Mouse (Mus musculus) cerebellum, adult 9-11 months (tissue): ENCODE data around the gene Fam43a.

Experiments
- DNase-seq: peaks from one replicate; pipeline ENCODE4 v3.0.0; 2022

The Fam43a gene

DNA sequence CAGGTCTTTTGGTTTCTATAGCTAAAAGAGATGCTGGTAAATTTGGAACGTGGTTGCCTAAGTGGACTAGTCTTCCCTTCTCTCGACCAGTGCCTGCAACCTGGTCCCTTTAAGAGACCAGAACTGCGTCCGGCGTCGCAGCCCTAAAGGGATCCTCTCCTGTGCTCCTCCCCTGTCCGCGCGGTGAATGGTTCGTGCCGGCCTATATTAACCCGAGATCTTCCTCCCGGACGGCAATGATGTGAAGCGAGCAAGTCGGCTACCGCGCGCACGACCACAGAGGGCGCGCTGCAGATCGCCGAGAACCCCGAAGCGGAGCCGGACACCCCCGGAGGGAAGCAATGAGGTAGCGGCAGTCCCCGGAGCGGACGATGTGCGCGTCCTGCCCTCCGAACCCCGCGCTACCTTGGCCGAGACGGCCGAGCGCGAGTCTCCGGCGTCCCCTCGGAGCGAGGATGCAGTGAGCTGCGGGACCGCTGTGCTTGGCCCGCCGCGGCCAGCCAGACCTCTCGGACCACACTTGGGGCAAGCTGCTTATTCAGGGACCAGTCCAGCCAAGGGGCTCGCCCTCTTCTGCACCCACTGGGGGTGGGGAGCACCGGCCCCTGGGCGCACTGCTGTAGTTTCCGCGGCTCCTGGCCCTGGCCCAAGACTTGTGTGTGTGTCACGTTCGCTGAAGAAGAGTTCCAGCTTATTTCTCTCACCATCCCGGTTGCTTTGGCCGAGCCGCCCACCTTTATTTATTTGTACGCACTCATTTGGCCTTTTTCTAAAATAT is at the start of gene Fam43a:
TSS of gene Fam43a (plus strand) at position 233 of the 778 bp plus-strand sequence.
- peak; percentile 94 for DNase-seq

DNA sequence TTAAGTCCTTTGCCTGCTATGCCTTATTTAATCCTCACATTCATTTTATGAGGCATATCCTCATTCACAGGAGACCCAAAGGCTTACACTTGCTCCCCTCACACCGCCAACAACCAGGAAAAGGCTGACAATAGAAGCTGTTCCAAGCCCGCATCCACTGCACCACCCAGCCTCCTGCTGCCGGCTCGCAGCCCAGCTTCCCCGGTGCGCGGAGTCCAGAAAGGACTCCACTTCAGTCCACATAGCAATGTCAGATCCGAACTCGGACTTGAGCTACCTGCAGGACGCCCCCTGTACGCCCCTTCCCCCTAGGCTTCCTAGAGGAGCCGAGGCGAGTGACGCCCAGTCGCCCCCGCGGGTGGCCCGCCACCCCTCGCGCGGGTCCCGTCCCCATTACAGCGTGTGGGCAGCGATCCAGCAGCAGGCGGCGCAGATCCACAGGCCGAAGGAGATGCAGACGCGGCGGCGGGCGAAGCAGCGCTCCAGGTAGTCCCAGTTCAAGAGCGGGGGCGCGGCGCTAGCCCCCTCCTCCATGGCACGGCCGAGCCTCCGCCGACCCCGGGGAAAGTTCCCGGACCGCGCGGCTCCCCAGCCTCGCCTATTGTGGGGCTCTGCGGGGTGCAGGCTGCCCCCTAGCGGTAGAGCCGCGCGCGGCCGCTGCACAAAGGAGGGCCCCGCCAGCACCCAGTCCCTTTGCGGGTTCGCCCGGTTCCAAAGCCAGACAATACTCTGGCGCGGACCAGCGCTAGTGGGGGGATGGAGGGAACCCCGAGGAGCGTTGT is 49.4 kb upstream of the Fam43a start:
- DNase-seq: peak; percentile 69

DNA sequence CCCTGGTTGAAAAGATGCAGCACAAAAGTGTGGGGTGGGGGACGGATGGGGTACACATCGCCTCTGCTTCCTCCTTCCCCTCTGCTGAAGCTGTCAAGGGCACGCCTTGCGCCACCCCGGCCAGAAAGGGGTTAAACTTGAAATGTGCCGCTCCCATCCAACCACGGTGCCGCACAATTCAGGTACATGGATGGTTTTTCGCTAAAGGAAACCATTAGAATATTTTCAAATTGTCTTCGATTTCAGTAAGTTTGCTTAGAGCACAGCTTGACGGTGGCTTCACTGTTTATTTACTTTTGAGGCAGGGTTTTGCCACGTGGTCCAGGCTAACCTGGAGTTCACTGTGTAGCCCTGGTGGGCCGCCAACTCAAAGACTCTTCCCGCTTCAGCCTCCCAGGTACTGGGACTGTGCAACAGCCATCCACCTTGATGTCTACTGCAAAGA is 48.8 kb upstream of the Fam43a start, which contains the start of gene Tmem44:
TSS of gene Tmem44 (minus strand) at position 95 of the 445 bp plus-strand sequence.
- DNase-seq: no peak

DNA sequence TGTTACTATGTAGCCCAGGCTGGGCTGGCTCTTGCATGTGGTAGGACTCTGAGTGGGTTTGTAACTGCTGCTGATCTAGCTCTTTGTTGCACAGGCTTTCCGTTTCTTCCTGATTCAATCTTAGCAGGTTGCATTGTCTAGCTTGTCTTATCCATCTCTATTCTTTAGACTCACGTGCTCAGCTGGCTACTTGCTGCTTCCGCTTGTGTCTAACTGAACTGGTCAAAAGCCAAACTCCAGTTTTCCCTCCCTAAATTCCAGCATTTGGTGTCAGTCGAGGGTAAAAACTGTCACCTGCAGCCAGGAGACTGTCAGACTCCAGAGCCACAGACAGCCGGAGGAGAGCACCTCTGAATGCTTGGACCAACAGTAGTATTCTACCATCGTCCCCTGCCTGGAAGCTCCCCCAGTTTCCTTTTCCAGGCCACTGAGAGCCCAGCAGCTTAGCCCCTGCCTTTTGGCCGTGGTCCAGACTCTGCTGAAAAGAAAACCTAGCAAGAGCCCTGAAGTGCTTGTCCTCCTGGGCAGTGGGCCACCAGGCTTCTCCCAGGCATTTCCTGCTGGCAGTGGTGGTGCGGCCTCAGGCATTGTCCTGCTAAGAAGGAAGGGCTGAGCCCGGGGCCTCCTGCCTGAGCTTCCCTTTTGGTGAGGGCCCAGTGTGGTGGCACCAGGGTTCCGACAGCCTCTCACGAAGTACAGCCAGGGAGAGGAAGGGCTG is 46.7 kb upstream of the Fam43a start:
- peak; percentile 58 for DNase-seq

DNA sequence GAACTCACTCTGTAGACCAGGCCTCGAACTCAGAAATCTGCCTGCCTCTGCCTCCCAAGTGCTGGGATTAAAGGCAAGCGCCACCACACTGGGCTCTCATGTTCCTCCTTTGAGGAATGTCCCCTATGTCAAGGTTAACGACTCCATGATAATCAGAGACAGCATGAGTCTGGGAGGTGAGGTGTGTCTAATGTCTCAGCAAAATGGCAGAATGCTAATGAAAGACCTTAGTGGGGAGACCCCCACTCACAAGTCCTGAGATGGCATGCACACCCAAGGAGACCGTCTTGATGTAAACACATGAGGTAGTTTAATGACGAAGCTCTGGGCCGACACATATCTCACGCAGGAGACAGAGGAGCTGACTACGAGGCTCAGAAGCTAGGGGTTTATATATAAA is 45.4 kb upstream of the Fam43a start:
- no peak for DNase-seq

DNA sequence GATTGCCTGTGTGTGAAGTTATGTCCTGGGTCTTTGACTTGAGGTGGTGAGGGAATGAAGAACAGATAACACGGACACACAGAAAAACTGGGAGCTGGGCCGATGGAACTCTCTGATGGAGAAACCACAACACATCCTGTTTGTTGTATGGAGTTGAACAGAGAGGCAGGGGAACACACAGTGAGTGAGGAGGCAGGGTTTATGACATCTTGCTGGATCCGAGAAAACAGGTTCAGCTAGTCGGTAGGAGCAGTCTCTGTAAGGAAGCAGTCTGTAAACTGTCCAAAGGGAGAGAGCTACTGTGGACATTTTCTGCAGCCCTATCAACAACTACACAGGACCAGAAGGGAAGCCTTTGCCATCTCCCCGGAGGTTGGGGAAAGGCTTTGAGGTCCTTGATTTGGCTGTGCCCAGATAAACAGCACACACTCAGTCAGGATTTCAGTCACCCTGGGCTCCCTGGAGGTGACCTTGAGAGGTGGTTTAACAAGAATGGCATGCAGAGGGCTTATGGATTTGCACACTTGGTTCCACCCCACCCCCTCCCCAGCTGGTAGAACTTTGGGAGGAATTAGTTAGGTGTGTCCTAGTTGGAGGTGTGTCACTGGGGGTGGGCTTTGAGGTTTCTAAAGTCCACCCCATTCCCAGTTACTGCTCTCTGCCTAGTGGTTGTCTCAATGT is 40.1 kb upstream of the Fam43a start:
- no peak for DNase-seq

DNA sequence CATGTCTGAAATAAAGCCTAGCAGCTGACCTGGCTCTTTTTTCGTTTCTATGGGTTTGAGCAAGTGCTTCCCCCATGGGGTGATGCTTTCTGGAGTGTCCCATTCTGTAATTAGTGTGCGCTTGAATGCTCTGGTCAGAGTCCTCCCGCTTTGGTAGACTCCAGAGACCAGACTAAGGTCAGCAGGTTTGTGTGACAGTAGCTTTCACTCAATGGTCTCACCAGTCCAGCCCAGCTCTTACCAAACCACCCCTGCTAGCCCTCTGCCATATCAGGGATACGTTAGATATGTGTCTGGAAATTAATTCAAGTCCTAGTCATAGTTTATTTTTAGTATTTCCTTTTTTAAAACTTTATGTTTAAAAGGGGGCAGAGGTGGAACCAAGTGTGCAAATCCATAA is 38.9 kb upstream of the Fam43a start:
- DNase-seq: no peak

DNA sequence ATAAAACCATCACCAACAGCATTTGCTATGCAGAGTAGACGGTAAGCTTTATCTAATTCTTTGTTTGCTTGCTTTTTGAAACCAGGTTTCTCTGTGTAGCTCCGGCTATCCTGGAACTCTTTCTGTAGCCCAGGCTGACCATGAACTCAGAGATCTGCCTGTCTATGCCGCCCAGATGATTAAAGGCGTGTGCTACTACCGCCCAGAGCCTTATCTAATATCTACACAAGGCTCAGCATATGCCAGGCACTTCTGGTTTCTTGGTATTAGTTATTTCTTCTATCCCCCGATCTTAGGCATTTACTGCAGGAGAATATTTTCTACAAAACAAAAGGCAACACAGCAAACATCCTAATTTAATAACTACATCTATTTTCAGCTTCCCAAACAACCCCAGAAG is 33.9 kb upstream of the Fam43a start:
- no peak for DNase-seq

DNA sequence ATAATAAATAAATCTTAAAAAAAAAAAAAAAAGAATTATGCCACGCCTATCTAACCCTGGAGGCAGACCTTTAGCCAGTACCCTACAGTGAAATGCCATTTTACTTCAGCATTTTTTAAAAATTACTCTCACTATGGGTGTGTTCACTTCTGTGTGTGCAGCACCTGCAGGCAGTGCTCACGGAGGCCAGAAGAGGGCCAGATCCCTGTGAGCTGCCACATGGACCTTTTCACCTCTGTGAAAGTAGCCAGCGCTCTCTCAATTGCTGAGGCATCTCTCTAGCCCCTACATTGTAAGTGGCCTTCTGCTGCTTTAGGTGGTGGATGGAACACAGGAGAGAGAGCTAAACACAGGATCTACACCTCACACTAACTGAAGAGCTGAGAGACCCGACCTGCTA is 29.4 kb upstream of the Fam43a start:
- no peak for DNase-seq

DNA sequence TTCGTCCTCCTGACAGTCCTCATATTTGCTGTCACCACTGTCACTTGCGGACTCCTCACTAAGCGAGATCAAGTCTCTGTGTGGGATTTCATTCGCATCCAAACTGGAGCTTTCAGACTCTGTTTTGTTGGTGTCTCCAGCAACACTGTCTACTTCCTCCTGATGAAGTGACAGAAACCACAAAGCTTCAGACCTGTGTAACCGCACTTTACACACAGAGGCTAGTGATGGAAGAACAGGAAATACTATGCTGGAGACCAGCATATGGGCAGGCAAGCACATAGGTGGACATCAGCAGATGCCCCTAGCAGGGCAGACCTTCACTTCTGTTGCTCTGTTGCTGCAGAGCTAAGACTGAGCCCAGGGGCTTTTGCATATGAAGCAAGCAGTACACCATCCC is 28.1 kb upstream of the Fam43a start:
- DNase-seq: no peak

DNA sequence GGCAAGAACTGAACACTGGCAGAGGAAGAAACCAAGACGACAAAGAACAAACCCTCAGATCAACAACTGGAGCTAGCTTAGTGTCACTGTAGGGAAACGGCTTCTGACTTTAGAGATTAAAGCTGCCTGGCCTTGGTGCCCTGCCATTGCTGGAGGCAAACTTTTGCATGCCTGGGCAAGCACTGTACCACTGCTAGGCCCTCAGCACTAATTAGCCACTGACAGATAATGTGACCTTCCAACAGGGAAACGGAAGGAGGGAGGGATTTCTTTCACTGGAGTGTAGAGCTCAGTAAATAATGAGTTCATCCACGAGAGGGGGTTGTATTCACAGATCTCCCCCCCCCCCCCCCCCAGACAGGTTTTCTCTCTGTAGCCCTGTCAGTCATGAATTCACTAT is 27.3 kb upstream of the Fam43a start:
- no peak for DNase-seq

DNA sequence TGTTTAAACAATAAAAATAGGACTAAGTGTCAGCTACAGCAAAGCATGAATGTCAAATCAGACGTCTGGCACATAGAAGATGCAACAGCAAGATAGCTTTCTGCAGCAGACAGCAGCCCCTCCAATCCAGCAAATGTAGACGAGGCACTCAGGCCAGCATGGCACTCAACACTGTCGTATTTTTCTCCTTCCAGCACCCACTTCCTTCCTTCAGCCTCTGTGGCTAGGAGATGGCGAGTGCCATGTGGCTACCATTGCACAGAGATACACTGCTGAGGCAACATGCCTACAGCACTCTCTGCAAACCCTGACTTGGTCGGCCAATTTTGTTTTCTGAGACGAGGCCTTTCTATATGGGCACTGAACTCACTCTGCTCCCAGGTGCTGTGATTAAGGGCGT is 23.7 kb upstream of the Fam43a start:
- no peak for DNase-seq

DNA sequence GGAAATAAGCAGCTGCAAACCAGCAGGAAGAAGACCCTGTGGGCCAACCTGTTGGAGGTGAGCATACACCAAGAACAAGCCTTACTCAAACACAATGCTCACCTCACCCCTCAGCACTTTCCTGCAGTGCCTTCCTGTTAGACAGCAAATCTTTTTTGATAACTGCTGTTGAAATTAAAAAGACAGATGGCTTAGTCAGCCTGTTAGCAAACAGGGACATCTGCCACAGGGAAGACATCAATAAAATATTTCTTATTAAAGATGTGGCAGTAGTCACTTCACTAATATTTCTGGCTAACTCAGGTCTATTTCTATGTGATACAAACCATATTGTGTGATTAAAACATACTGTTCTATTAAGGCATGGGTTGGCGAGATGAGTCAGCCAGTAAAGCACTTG is 23.1 kb upstream of the Fam43a start:
- DNase-seq: no peak

DNA sequence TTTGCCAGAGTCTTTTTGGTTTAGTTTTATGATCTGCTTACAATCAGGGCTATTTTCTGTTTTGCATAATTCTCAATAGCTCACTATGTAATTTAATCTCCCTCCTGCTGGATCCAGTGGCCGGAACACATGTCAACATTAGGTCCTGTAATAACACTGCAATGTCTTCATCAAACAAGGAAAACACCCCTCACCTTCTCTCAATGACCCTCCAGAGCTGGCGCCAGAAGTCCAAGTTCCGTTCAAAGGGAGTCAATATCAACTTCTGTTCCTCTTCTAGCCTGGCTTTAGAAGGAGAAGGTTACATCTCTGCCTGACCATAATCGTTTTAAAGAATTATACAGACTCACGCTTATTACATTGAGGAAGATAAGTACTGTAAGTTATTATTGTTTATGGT is 18.8 kb upstream of the Fam43a start:
- DNase-seq: no peak

DNA sequence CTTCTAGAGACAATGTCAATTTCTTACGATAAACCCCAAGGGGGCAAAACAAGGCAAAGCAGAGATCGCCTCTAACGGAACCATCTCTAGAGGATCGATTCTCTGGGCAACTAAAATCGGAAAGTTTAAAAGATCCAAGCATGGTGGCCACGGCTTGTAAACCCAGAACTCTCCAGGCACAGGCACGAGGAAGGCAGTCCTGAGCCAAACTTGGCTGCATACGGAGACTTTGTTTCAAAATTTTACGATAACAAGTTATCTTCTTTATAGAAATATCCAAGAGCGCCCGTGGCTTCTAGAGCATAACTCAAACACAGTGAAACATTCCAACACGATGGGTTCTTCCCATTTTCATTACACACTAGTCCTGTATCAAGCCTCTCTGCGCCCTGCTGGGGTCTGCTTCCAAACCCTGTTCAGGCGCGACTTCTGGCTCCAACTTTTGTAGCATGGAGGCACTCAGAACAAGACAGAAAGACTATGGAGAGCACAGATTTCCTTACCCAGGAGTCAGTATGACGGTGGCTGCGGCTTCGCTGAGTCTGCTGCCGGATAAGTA is 12.5 kb upstream of the Fam43a start:
- DNase-seq: no peak

DNA sequence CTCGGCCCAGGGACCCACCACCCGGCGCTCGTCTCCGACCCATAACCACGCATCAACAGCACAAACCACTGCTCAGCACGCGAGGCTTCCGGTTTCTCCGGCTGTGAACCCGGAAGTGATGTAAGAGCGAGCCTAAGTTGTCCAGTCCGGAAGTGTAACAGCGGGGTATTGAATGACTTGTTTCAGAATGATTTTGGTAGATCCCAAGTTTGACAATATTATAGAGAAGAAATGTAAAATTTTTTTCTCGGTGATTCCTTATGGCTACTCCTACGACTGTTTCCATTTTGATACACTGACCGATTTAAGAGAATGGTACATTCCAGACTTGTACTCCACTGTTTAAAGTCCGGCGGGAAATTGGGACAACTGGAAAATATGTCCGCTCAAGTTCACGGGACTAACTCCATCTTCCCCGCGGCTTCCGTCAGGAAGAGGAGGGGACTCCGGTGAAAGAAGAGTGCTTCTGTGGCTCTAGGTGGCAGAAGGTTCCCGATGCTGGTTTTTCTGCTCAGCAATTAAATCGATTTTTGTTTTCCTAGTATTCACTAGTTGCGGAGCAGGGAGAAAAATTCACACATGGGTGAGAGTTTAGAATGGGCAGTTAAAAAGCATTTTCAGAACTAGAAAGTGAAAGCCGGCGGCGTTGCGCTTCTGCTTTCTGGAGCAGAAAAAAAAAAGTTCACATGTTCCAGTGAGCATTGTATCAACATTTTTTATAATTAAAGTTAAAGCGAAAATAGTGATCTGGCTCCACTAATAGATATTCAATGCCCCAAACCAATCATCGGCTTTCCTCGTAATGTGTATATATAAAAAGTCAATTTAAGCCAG is 11.8 kb upstream of the Fam43a start, which contains the start of gene Lsg1:
TSS of gene Lsg1 (minus strand) at position 99 of the 834 bp plus-strand sequence.
- DNase-seq: peak; percentile 89

DNA sequence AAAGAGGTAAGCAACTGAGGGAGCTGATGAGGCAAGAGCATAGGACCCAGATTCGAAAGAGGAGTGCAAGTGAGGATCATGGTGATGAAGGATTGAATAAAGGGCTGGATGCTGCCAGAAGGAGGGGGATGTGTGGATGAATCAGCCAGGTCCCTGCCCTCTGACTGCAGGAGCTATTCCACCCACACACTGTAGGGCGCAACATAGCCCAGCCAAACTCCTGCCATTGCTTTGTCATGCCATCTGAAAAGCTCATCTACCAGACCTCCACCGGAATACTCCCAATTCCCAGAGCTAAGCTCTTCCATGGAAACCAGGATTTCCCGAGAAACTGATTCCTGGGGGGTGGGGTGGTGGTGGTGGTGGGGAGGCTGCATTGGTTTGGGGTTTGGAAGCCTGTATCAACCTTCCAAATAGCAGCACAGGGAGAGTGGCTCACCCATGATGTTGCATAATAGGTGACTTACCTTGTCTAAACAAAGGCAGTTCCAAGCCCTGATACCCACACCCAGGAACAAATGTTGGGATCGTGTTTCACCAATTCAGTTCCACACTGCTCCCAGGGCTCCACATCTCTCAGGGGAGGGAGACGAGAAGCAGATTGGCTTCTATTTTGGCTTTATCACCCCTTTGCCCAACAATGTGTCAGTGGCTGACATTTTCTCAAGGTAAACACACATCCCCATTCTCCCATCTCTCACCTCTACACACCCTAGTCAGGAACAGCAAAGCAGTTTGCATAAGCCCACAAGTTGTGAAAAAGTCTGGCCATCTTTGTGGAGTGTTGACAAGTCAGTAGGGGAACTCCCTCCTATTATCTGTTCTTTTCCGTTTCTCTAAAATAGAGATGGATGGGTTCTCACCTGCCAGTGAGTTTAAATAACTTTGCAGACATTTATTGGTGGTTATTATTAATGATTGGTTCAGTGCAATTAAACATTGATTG is 9.0 kb upstream of the Fam43a start:
- no peak for DNase-seq

DNA sequence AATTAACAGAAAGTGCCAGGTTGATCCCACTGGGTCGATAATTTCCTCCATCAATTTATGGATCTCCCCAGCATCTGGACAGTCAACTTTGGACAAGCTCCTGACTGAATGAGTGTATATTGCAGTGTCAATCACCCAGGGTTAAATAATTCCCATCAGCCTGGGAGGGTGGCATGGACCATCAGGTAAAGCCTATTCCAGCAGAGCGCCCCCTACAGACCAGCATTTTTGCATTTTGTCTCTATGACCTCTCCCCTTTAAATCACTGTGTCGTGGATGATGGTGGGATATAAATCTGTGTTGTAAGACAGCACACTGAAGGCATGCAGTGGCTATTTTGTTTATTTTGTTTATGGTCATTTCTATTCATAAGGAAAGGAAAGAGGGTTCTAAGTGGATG is 7.5 kb upstream of the Fam43a start:
- no peak for DNase-seq

DNA sequence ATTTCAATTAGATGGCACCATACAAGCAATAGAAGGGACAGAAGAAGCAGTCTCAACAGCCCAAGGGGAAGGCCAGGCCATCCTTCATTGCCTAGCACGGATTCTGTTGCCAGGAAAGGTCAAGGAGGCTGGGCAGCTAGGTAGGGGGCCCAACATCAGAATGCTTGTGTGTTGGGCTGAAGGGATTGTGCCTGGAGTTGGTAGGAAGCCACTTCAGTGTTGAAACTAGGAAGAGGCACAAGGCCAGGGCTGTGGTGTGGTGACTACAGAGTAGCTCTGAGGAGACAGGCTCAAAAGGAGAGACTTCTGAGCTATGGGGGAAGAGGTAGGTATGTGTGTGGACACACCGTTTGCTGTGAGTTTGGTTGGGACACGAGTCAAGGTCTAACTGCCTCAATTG is 4.2 kb upstream of the Fam43a start:
- DNase-seq: no peak

DNA sequence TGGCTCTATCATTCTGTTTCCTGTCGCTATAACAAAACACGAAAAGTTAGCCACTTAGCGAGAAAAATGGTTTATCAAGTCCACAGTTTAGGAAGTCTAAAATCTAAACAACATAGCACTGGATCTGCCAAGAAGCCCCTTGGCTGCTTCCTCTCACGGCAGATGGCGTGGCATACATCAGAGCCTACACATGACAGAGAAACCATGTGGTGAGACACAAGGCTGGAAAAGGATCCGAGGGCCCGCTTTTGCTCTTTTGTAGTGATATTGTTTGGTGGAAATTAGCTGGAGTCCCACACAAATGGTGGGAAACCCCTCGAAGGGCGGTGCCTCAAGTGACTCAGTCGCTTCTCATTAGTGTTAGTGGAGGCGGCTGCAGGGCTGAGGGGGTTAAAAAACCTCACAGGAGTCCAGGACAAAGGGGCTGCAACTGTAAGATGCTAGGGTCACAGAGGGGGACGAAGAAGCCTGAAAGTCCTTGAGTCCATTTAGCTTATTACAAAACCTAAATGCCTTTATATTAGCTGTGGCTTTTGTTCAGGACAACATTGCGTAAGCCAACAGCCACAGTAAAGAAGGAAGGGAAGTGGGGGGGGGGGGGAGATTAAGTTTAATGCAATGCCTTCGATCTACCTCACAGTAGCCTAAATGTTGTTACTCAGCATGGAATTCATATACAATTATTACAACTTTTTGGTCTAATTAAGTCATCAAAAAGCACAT is 3.5 kb upstream of the Fam43a start:
- no peak for DNase-seq
